Mouse (Mus musculus) urinary bladder, postnatal 25 days (tissue): ENCODE measurements around the gene Pcp2.
"Not testable (repeated sequence)": the region's sequence is repeated elsewhere in the genome, so short reads cannot be mapped to it uniquely, and the experiment has no call there.

Experiments
- DNase-seq: peaks from one replicate; pipeline ENCODE4 v3.0.0; 2022; ENCODE audit warnings: low spot score

The Pcp2 gene

DNA sequence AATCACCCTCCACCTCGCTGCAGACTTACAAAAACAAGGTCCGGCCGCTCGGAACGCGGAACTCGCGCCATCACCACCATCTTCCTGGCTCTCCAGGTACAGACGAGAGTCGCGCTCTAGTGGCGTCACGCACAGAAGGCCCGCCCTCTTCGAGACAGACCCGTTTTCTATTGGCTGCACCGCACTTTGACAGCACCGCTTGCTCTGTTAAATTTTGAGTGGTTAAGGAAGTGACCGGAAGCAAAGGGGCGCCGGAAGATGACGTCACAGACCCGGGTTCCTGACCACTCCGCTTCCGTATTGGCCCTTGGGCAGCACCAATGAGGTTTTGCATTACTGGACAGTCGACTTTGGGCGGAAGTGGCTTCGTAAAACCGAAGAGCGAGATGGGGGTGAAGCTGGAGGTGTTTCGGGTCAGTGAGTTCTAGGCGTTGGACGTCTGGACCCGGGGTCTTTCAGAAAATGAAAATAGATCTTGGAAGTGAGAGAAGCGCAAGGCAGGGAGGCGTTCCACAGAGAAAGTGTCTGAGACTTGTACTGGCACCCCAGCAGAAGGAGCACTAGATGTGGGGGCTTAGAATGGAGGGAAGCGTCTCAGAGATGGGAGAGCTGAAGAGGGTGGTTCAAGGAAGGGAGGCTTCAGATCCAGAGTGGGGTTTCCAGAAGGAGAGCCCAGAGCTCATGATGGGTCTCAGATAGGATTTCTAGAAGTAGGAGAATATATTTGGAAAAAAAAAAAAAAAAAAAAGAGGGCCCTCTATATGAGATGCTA, 4.0 kb downstream of the Pcp2 start, which contains the start of the genes Xab2 and Pet100:
Gene Xab2 (minus strand): TSS at position 118 of the 772 bp plus-strand sequence.
Gene Pet100 (plus strand): TSS at position 350 of the 772 bp plus-strand sequence.
- peak; percentile 95 for DNase-seq

DNA sequence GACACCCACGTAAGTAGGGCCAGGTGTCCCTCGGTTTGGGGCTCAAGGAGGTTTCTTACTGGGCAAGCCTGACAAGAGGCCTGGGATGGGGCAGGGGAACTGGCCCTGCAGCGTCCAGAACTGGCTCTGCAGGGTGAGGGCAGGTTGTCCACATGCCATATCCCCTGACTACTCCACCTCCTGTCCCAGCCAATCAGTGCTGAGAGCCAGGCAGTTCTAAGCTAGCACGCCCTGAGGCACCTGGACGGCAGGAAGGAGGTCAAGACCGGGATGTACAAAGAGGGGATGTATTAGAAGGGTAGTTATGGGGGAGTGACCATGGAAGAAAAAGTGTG, 15.6 kb downstream of the Pcp2 start:
- no peak for DNase-seq

GRCm38 (mm10) chr8:3609046-3609815, 16.1 kb downstream of the Pcp2 start:
- DNase-seq = no peak

GRCm38 (mm10) chr8:3607822-3608221, 17.5 kb downstream of the Pcp2 start:
- no peak for DNase-seq

- no peak for DNase-seq
Measured at GRCm38 (mm10) chr8:3606593-3606992, 18.8 kb downstream of the Pcp2 start.

DNA sequence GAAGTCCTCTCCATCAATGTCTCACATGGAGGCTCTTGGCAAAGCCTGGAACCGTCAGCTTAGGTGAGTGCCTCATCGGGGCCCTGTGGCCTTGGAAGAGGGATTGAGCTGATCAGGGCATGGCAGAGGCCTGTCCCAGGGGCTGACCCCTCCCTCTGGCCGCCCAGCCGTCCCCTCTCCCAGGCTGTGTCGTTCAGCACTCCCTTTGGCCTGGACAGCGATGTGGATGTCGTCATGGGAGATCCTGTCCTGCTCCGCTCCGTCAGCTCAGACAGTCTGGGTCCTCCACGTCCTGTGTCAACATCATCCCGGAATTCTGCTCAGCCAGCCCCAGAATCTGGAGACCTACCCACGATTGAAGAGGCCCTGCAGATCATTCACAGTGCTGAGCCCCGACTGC, 21.9 kb downstream of the Pcp2 start:
- DNase-seq = no peak

- no peak for DNase-seq
Measured at GRCm38 (mm10) chr8:3600401-3600800, 24.9 kb downstream of the Pcp2 start.

DNA sequence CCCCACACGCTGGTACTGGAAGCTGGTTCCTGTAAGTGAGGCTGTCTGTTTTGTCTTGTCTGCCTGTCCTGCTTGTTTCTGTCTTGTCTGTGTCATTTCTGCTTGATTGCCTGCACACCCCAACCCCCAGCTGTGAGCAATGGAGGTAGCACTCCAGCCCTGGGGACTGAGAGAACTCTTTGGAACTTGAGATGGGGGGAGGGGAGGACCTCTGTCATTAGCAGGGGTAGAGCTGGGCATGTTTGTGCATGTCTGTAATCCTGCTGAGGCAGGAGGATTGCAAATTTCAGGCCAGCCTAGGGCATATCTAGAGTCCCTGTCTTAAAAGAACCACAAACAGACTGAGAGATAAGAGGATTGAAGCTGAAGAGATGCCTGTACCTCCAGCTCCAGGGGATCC, 26.1 kb downstream of the Pcp2 start:
- DNase-seq = no peak

DNA sequence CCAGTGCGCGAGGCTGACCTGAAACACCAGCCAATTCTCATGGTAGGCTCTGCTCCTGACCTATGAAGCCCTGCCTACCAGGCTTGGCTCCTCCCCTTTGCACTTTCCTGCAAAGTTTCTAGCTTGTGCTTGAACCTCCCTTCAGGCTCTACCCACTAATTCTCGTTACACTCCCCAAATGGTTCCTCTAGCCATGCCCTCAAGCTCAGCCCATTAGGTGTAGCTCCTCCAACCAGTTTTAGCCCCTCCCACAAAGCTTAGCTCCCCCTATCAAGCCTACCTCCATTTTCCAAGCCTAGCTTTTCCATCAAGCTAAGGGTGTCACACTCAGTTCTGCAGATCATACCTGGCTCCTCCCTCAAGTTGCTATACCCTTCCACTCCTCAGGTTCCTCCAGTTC, 27.3 kb downstream of the Pcp2 start:
- no peak for DNase-seq

GRCm38 (mm10) chr8:3594466-3594865, 30.9 kb downstream of the Pcp2 start:
- DNase-seq = no peak

- DNase-seq = no peak
Measured at GRCm38 (mm10) chr8:3593470-3593869, 31.9 kb downstream of the Pcp2 start.

DNA sequence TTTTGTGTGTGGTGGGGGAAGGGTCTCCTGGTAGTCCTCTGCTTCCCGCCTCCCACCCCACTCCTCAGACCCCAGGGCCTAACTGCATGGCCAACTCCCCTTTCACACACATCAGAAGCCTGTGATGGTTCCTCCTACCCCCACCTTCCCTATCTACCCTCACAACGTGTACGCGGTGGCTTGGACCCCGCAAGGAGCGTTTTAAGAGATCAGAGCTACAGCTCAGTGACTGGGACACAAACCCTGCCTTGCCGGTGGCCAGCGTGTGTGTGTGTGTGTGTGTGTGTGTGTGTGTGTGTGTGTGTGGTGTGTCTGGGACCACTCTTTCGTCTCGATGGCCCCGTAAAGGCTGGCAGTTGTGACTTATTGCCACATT, 37.1 kb downstream of the Pcp2 start:
- DNase-seq = no peak

- DNase-seq = peak; percentile 60
Measured at GRCm38 (mm10) chr8:3587391-3588257, 37.7 kb downstream of the Pcp2 start.

- no peak for DNase-seq
Measured at GRCm38 (mm10) chr8:3586993-3587390, 38.4 kb downstream of the Pcp2 start, which contains the start of gene Camsap3. Gene Camsap3, plus strand, starts transcription at chr8:3587293.

- DNase-seq = no peak
Measured at GRCm38 (mm10) chr8:3586452-3586851, 38.9 kb downstream of the Pcp2 start.

DNA sequence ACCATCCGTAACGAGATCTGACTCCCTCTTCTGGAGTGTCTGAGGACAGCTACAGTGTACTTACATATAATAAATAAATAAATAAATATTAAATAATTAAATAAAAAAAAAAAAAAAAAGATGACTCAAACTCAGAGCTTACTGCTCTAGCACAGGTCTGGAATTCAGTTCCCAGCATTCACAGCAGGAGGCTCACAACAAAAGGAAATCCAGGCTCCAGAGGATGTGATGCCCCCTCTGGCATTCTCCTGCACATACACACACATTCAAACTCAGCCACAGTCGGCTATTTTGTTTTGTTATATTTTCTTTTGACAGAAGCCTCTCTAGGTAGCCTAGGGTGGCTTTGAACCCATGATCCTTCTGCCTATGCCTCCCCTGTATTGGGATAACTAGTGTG, 43.4 kb downstream of the Pcp2 start:
- DNase-seq = not testable (repeated sequence)

DNA sequence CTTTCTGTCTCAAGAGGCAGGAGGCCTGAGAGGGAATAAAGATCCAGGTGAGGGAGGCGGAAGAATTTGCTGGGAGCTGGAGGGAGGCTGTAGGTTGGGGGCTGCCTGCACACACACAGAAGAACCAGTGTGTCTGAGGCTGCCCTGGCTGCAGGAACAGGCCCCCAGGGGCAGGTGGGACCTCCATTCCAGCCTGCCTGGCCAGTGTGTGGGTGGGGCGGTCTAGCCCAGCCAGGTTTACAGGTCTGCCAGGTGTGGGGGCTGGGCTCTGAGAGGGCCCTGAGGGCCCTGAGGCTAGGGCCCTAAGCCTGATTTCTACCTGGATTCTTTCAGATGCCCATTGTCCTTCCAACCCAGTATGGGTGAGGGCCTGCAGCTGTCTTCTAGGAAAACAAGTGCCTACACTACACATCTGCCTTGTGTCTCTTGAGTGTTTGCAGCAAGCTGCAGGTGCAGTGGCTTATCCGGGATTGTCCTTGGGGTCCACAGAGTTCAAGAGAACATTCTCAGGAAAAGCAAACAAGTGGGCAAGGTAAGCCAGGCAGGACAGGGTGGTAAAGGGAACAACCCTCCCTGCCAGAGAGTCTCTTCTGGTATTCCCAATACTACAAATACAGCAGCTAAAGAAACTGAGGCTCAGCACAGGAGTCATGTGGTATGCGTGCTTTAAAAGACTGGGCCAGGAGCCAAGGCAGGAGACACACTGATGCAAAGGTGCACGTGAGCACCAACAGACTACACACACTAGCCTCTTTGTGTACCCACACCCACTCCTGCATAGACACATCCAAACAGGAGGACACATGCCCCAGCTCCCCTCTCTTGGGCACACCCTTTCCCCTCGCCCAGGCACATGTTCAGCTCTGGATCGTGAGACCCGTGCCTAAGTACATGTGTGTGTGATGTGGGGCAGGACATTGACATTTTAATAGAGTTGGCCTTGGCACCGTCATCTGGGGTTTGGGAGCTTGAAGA, 45.7 kb downstream of the Pcp2 start:
- DNase-seq = peak; percentile 33

- no peak for DNase-seq
Measured at GRCm38 (mm10) chr8:3576211-3576960, 49.0 kb downstream of the Pcp2 start.

DNA sequence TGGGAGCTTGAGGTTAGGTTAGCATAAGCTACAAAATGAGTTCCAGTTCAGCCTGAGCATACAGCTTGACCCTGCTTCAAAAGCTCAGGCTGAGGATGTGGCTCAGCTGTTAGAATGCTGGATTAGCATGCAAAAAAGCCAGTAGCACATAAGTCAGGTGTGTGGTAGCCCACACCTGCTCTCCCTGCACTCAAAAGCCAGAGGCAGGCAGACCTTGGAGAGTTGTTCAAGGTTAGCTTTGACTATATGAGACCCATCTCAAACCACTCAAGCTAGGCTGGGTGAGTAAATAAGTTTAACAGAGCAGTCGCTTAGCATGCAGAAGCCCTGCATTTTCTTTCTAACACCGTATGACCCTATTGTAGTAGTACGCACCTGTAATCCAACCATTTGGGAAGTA, 50.8 kb downstream of the Pcp2 start:
- no peak for DNase-seq
